Mouse (Mus musculus): ENCODE measurements around the gene Tmtc3.
"Not testable (repeated sequence)": the region's sequence is repeated elsewhere in the genome, so short reads cannot be mapped to it uniquely, and the experiment has no call there.

Tmtc3 gene

DNA sequence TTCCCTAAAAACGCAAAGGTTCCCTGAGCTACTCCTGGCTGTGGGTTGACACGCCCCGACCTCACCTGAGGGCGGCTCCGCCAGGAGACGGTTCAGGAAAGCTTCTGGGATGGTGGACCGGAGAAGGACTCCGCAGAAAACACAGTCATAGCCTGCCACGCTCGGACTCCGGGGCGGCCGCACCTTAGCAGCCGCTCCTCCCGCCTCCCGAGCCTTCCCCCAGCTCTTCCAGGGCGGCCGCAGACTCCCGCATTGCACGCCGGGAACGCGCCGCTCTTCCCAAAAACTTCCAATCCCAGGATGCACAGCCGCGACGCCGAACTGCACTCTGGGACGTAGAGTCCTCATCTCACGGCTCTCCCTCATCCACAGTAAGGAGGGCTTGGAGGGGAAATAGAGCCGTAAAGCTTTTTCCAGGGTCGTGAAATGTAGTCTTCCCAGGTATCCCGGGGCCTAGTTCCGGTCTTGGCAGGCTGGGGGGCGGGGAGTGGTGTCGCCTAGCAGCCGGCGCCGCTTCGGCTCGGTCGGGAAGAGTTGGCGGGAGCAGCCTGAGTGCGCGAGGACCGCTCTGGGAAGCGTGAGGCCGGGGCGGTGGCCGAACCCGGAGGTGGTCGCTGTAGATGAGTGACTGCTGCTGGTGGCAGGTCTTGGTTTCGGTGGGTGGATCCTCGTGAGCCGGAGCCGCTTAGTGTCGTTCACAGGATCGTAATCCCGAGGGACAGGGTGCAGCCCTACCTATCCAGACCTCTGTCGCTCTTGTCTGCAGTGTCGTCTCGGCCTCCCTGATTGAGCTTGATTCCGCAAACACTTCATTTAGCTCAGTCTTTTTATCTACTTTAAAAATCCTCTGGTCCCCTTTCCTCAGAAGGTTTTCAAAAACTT, at the start of gene Tmtc3, which contains the start of gene Cep290:
Tmtc3 (minus strand) TSS at position 254 of the 882 bp plus-strand sequence.
Cep290 (plus strand) TSS at position 462 of the 882 bp plus-strand sequence.
- DNase-seq (ENCODE audit: low spot score) = peak; percentile 6

- no peak for DNase-seq (ENCODE audit: low spot score)
Observed at GRCm38 (mm10) chr10:100524499-100525390, 37.6 kb upstream of the Tmtc3 start.

DNA sequence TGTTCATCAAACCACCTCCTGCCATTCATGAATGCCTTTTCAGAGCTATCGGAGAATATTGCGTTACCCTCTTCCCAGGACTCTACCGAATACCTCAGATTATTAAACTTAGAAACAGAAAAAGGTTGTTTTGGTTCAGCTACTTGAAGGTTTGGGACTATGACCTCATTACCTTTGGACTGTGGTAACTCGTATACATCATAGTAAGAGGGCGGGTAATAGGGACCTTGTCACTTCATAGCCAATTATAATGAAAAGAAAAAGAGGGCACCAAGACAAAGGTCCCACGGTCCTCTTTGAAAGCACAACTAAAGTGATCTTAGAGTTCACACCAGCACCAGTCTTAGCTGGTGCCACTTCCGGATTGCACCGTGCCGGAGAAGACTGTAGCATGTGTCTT, 35.2 kb upstream of the Tmtc3 start:
- DNase-seq (ENCODE audit: low spot score) = no peak

DNA sequence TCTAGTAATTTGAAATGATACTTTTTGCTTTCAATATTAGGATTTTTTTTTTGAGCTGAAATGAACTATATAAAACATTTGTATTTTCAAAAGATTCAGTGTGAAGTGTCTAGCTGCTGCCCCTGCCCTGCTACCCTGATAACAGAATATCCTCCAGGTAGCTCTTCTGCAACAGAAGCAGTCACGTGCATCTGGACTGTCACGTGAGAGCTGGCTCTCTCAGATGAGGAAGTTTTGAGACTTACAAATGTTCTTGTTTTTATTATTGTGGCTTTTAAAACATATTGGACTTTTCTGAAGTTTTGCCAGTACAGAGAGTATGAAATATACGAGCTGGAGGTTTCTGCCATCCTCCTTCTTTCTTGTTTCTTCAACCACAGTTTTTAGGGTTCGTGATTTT, 34.5 kb upstream of the Tmtc3 start:
- no peak for DNase-seq (ENCODE audit: low spot score)

GRCm38 (mm10) chr10:100508170-100508569, 21.0 kb upstream of the Tmtc3 start:
- no peak for DNase-seq (ENCODE audit: low spot score)

GRCm38 (mm10) chr10:100498309-100498708, 11.2 kb upstream of the Tmtc3 start:
- no peak for DNase-seq (ENCODE audit: low spot score)

DNA sequence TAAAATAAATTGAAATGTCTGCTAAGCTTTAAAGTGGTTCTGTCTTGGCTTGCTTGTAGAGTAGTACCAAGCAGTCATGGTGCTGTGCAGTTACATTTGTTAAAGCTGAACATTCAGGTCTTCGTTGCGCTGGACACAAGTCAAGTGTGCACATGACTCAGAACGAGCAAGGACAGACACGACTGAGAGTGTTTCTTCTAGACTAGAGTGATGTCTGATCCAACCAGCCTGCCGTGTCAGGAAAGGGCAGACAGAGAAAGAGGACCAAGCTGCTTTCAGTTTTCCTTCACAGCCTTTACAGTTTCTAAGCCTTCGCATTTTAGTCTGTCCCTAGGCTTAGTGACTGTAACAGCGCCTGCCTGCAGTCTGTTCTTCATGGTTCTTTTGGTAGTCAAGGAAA, 4.8 kb upstream of the Tmtc3 start:
- no peak for DNase-seq (ENCODE audit: low spot score)

DNA sequence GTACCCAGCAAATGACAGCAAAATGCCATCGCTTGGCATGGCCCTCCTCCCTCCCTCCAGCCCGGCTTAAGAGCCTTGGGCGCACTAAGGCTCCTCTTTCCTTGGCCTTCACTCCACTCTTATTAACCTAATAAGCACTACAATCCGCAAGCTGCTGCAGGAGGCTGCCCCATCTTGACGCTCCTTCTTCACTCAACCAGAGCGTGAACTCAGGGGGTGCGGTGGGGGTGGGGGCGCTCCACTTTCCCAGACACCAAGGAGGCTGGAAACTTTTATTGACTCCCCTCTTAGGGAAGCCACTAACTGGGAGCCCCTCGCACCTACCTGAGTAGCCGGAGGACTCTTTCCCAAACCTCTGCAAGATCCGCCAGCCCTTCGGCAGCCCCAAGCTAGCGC, 451 bp downstream of the Tmtc3 start:
- no peak for DNase-seq (ENCODE audit: low spot score)

- no peak for DNase-seq (ENCODE audit: low spot score)
Observed at GRCm38 (mm10) chr10:100479538-100479937, 7.6 kb downstream of the Tmtc3 start.

GRCm38 (mm10) chr10:100475040-100475439, 12.1 kb downstream of the Tmtc3 start:
- DNase-seq (ENCODE audit: low spot score) = no peak

- DNase-seq (ENCODE audit: low spot score) = no peak
Observed at GRCm38 (mm10) chr10:100460515-100460914, 26.6 kb downstream of the Tmtc3 start.

DNA sequence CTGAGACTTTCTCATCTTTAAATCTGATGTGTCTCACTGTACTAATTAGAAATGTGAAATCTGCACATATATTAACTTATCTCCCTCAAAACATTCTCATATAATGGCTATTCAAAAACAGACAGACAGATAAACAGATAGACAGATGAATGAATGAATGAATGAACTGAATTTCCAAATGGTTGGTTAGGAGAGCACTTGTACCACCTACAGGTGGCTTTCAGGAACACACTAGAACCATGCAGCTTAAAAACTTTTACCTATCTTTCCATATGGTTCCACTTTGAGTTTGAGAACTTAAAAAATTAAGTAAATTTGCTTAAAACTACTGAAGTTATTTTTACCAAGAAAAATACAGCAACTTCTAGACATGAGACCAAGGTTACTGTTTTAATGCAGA, 37.8 kb downstream of the Tmtc3 start:
- no peak for DNase-seq (ENCODE audit: low spot score)

DNA sequence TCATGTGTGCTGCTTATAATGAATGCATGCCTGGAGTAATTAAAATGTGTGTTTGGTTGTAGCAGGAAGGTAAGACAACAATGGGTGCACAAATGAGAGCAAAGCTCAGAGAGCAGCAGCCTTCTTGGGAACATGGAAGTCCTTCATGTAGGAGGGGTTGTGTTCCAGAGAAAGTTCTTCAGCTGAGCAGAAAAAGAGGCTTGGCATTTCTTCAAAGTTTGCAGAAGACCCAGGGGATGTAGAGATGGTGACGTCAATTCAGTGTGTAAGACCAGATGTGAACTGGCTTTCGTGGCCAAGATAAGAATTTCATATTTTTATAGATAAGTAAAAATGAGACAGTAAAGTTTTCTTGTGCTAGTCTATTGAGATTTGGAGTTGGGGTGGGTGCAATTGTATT, 59.6 kb downstream of the Tmtc3 start:
- DNase-seq (ENCODE audit: low spot score) = no peak

DNA sequence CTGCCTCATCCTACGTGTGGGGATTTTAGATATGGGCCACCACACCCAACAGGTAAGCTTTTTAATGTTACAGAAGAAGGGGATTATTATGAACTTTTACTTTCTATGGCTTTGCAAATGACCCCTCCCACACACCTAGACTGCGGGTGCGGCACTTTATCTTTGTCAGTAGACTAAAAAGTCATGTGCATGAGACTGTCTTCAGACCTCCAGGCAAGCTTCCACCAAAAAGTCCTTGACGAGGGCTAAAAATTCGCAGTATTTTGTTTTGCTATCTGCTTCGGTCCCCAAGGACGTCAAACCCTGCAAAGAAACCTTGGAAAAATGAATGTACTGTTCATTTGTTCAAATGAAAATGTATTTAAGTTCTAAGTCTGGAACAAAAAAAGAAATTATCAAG, 71.6 kb downstream of the Tmtc3 start:
- DNase-seq (ENCODE audit: low spot score) = no peak

- not testable (repeated sequence) for DNase-seq (ENCODE audit: low spot score)
Observed at GRCm38 (mm10) chr10:100402301-100402700, 84.8 kb downstream of the Tmtc3 start.

Measured in T-cell, adult 2 months (primary cell).